Mouse (Mus musculus) B cell, adult 62 days (primary cell): ENCODE measurements around the gene Zyx. TPM values are rescaled to one million over a fixed set of nuclear protein-coding genes. Genes with fewer than 3 reads are reported as not detected.

ENCODE experiments used
- total RNA-seq: library from RNA; stranded (reverse); gene quantifications from 4 replicates; pipeline ENCODE4 v1.2.4, GENCODE M21; 2023

Gene Zyx
- total RNA-seq = 66.3 to 88.0 TPM (median 82.7 TPM) in 4 replicates

DNA sequence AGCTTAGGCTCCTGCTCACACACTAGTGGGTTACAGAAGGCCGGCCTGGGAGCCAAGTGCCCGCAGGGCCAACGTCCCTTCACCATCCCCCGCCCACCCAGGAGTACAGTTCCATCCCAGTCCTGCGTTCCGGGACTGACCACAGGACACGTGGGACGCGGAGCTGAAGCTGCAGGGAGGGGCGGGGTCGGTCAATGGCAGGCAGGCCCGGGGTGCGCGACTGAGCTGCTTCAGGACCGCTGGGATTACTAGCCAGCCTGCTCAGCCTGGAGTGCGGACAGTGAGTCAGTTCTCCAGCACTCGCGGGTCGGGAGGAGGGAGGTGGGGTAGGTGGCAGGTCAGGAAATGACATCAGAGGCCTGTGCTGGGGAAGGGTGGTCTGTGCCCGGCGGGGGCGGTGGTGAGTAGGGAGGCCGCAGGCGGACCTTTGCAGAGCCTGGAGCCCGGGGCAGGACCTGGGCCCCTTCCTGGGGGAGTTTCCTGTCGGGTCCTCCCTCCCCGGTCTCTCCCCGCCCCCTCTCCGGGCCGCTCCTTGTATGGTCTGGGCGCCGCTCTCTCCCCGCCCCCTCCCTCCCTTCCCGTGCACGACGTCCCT lies at the start of gene Zyx:
Gene Zyx, plus strand, starts transcription at position 205 of the 595 bp plus-strand sequence.

DNA sequence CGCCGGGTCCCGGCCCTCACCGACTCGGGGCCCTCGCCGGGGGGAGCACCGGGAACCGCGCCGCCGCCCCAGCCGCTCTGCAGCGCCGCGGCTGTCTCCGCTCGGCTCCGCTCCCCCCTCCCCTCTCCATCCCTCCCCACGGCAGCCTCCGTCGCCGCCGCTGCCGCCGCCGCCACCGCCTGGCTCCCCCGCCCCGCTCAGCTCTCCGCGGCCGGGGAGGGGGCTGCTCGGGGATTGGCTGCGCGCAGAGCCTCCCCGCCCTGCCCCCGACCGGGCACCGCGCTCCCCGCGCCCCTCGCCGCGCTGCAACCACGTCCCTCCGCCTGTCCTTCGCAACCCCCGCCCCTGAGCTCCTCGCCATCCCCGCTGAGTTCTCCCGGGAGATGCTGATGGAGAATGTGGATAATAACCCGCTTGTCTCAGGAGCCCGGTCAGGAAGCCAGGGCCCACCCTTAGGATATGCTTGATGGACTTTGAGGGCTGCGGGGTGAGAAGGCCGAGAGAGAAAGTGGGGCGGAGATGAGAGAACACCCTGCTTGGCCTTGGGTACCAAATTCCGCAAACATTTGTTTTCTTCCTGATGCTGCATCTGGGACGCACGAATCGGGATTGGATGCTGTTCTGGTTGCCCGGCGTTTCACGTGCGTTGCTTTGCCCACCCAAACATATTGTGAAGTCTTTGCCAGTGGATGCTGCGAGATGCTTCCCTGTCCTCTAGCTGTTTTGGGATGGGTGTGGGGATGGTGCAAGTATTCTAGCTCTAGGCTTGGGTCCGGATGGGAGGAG lies 24.8 kb upstream of the Zyx start, which contains the start of gene Fam131b:
Gene Fam131b, minus strand, starts transcription at position 162 of the 786 bp plus-strand sequence.

DNA sequence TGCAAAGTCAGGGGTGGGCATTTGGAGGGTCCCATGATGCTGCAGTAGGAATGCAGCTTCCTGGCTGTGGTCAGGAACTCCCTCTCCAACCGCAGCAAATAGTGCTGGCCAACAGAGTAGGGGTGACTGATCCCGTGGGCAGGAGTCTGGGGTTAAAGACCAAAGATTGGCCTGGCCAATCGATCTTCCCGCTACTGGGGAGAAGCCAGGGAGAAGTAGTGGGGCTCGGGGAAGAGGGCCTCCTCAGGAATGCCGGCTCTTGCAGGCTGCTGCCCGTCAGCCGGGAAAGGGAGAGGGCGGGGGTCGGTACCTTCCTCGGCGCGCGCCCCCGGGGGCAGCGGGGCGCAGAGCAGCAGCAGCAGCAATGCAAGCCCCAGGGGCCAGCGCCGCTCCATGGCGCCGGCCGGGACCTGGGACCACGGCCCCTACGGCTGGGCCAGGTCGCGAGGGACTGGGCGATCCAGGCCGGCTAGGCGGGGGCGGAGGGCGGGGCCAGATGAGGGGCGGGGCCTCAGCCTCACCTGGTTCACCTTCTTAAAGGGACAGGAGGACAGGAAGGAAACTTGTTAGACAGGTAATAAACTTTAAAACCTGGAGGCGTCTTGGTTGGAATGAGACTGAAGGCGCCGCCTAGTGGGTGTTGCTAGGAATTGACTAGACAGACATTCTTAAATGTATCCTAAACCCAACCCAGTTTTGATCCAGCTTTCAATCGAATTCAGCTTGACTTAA lies 23.6 kb downstream of the Zyx start, which contains the start of gene Epha1:
Gene Epha1, minus strand, starts transcription at position 453 of the 732 bp plus-strand sequence.

DNA sequence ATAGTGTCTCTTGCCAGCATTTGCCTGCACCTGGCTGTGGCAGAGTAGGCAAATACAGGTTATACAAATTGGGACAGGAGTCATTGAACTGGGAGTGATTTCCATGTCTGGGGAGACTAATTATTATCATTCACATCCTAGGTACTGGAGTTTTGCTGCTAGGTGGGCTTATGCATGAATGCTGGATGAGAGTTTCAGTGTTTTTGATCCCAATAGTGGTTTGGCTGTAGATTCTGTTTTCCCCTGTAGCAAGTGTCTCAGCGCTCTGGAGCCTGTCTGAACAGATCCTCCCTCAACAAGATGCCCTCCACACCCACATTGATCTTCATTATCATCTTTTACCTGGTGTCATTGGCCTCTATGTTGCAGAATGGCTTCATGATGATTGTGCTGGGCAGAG lies 50.5 kb downstream of the Zyx start, which contains the start of gene Tas2r143:
Gene Tas2r143, plus strand, starts transcription at position 301 of the 400 bp plus-strand sequence.

DNA sequence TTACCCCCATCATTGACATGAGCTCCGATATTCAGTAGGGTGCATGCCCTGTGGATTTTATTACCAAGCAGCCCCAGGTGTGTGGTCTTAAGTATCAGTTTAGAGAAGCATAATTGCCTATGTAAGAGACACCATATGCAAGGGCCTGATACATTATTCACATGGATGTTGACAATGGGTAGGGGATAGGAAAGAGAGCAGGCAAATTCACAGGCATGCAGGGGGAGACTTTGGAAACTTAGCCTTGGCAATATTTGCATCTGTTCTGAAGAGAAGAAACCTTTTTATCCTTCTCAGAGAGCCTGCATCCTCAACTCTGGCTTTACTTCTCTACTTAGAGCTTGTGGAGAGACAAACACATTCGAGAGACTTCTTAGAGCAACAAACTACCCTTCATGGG lies 55.7 kb downstream of the Zyx start, which contains the start of gene Tas2r135:
Gene Tas2r135, plus strand, starts transcription at position 301 of the 400 bp plus-strand sequence.

Other genes with a start within 250 kb of the Zyx start
- gene Tas2r139, start 208.7 kb upstream of the Zyx start, total RNA-seq = not detected in 4 replicates
- not detected in 4 replicates for gene Tas2r144, start 134.3 kb upstream of the Zyx start, total RNA-seq
- 2.4 to 7.9 TPM (median 7.5 TPM) in 4 replicates for gene Gstk1, start 103.7 kb upstream of the Zyx start, total RNA-seq
- not detected in 4 replicates for gene Tmem139, start 87.7 kb upstream of the Zyx start, total RNA-seq
- 114 to 127 TPM (median 123 TPM) in 4 replicates for gene Casp2, start 84.6 kb upstream of the Zyx start, total RNA-seq
- 1.8 to 2.6 TPM (median 2.1 TPM) in 4 replicates for gene Clcn1, start 62.9 kb upstream of the Zyx start, total RNA-seq
- not detected in 4 replicates for gene Fam131b, start 25.0 kb upstream of the Zyx start, total RNA-seq
- 0.18 to 0.25 TPM in 2 of 4 replicates, not detected in the others for gene Epha1, start 23.6 kb downstream of the Zyx start, total RNA-seq
- 0.69 to 2.1 TPM (median 0.69 TPM) in 3 of 4 replicates, not detected in the other for gene Tas2r143, start 50.6 kb downstream of the Zyx start, total RNA-seq
- gene Tas2r135, start 55.8 kb downstream of the Zyx start, total RNA-seq = 1.3 TPM in 2 of 4 replicates, not detected in the others
- 0.66 to 0.88 TPM in 2 of 4 replicates, not detected in the others for gene Tas2r126, start 84.9 kb downstream of the Zyx start, total RNA-seq
- not detected in 4 replicates for gene Olfr458, start 115.6 kb downstream of the Zyx start, total RNA-seq
- gene Olfr457, start 126.7 kb downstream of the Zyx start, total RNA-seq = not detected in 4 replicates
- not detected in 4 replicates for gene Olfr456, start 137.6 kb downstream of the Zyx start, total RNA-seq
- gene Olfr455, start 198.0 kb downstream of the Zyx start, total RNA-seq = not detected in 4 replicates
- gene Tcaf3, start 248.1 kb downstream of the Zyx start, total RNA-seq = not detected in 4 replicates